Mouse (Mus musculus) liver, postnatal 0 days (tissue): ENCODE measurements around the gene Nfix.

ENCODE experiments used
- CTCF ChIP-seq: sonication (generic); IDR thresholded peaks from 2 replicates; pipeline ENCODE4 v1.5.1; 2016; ENCODE audit warnings: antibody characterized with exemption, low read depth
- EP300 ChIP-seq: IDR thresholded peaks from 2 replicates; pipeline ENCODE4 v1.6.1; 2016; ENCODE audit warnings: antibody characterized with exemption, low read depth, mild to moderate bottlenecking

- TF ChIP-seq CTCF = no peak
- TF ChIP-seq EP300 = no peak
These were observed 142.9 kb downstream of the Nfix start for GRCm38 (mm10) chr8:84657203-84657602.
